Mouse (Mus musculus): ENCODE results near the gene Idh2.

GRCm38 (mm10) chr7:80152152-80152551, 37.0 kb upstream of the Idh2 start:
- TF ChIP-seq GATA1 (IDR thresholded peaks at IDR 0.05; ENCODE audit: low read length) (no peak), TAL1 (IDR thresholded peaks at IDR 0.05; ENCODE audit: low read length) (no peak)
